Mouse (Mus musculus) hindbrain, embryonic 15.5 days (tissue): ENCODE results near the gene Iffo1. TPM values are rescaled to one million over a fixed set of nuclear protein-coding genes. Genes with fewer than 3 reads are reported as not detected.

Experiments used
- ATAC-seq: fragments of 200-750 bp; cut with Nextera tagmentation; 2 replicates; pipeline ENCODE4 v1.8.0; 2017; ENCODE audit warnings: low read depth, moderate number of reproducible peaks, moderate TSS enrichment; ENCODE audit not compliant: low FRiP score
- H3K27ac ChIP-seq: fragments of 300-500 bp; sonication (generic); replicated peaks from 2 replicates; pipeline ENCODE4 v1.5.1; 2015; ENCODE audit warnings: mild to moderate bottlenecking, inconsistent platforms
- H3K27me3 ChIP-seq: fragments of 300-500 bp; sonication (generic); 2 replicates; pipeline ENCODE4 v1.6.1; 2015; ENCODE audit warnings: control low read depth, inconsistent platforms
- H3K36me3 ChIP-seq: fragments of 300-500 bp; sonication (generic); 2 replicates; pipeline ENCODE4 v1.6.1; 2015; ENCODE audit warnings: control low read depth, inconsistent platforms
- H3K4me1 ChIP-seq: fragments of 300-500 bp; sonication (generic); replicated peaks from 2 replicates; pipeline ENCODE4 v1.6.1; 2015; ENCODE audit warnings: control low read depth, inconsistent platforms
- H3K4me2 ChIP-seq: fragments of 300-500 bp; sonication (generic); 2 replicates; pipeline ENCODE4 v1.6.1; 2015; ENCODE audit warnings: moderate library complexity, mild to moderate bottlenecking, inconsistent platforms
- H3K4me3 ChIP-seq: fragments of 300-500 bp; sonication (generic); 2 replicates; pipeline ENCODE4 v1.5.1; 2015; ENCODE audit warnings: mild to moderate bottlenecking, inconsistent platforms
- H3K9ac ChIP-seq: fragments of 300-500 bp; sonication (generic); 2 replicates; pipeline ENCODE4 v1.6.1; 2015; ENCODE audit warnings: inconsistent platforms
- H3K9me3 ChIP-seq: fragments of 300-500 bp; sonication (generic); 2 replicates; pipeline ENCODE4 v1.6.1; 2016; ENCODE audit warnings: control low read depth, inconsistent platforms
- WGBS: fragments of 180-500 bp; shearing (Covaris S2); methylation state at CpG from one replicate; pipeline ENCODE4 v1.1.7; 2015; 5-methylcytosine and 5-hydroxymethylcytosine counted together
- polyA plus RNA-seq: library from polyadenylated mRNA; unstranded; fragments of >200 nt; fragmentation: Nextera tagmentation; extraction: Ambion mirVana; gene quantifications from 2 replicates; pipeline ENCODE4 v1.2.1, GENCODE M21; 2015

Iffo1 gene
- polyA plus RNA-seq, 1 experiment from 2014 or later: 22.1 TPM

DNA sequence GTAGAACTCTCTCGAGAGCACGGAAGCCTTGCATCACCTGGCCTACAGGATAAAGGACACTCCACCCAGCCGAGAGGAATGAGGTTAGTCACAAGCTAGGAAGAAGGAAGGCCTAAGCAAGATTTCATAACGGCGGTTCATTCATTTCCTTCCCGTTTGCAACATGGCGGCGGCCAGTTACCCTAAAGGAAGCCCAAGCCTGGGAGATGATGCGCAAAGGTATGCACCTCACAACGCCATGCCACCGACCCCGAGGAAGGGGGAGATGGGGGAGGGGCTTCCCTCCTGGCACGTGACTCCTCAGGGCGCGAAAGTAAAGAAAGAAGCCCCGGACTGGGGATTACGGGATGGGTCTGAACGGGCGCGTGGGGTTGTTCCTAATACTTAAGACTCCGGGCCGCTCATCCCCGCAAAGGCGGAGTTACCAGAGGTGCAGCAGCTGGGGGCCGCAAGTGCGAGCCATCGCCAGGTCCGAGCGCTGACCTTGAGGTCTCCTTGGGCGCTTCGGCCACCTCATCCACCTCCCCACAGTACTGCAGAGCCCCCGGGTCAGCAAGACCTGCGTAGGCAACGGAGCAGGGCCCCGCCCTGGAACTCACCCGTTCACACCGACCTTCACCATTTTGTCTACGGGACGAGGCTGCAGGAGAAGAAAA is 19.8 kb downstream of the Iffo1 start:
- Histone ChIP-seq H3K4me2 (peak overlapping the region; percentile 95), H3K4me1 (peaks cover 44% of the 10 kb centered on the region), H3K4me3 (peak overlapping the region; percentile 91), H3K9ac (peak overlapping the region; percentile 93), H3K36me3 (peaks cover 34% of the 10 kb centered on the region), H3K9me3 (no peaks in the 10 kb centered on the region), H3K27me3 (no peaks in the 10 kb centered on the region), H3K27ac (peak overlapping the region; percentile 93)
- under 1% methylated on average over 38 of the region's 39 CpGs for WGBS
- ATAC-seq: peak; percentile 43

DNA sequence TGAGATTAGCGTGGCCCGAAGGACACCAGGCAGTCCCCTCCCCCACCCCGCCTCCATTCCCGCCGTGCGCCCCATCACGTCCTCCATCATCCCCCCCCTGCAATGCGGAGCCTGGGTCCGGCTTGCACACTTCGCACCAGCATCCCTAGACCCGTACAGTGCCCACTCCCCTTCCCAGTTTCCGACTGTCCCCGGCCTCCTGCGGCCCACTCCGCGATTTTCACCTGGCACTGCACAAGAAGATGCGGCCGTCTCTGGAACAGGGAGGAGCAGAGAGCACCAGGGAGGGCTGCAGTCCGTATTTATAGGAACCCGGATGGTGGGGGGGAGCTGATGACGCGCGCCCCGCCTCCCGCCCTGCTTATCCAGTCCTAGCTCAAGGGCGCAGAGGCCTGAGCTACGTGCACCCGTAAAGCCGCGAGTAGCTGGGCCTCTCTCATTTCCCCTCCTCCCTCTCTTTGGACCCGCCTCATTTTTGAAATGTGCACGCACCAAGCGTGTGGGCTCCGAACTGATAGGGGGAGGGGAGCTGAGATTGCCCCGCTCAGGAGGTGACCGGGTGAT is 20.4 kb downstream of the Iffo1 start:
- peak; percentile 94 for ATAC-seq
- Histone ChIP-seq H3K9ac (peak overlapping the region; percentile 93), H3K27me3 (no peaks in the 10 kb centered on the region), H3K4me2 (peak overlapping the region; percentile 95), H3K9me3 (no peaks in the 10 kb centered on the region), H3K27ac (peak overlapping the region; percentile 93), H3K4me1 (peaks cover 44% of the 10 kb centered on the region), H3K36me3 (peaks cover 34% of the 10 kb centered on the region), H3K4me3 (peak overlapping the region; percentile 91)
- under 1% methylated on average over 36 of the region's 36 CpGs for WGBS

DNA sequence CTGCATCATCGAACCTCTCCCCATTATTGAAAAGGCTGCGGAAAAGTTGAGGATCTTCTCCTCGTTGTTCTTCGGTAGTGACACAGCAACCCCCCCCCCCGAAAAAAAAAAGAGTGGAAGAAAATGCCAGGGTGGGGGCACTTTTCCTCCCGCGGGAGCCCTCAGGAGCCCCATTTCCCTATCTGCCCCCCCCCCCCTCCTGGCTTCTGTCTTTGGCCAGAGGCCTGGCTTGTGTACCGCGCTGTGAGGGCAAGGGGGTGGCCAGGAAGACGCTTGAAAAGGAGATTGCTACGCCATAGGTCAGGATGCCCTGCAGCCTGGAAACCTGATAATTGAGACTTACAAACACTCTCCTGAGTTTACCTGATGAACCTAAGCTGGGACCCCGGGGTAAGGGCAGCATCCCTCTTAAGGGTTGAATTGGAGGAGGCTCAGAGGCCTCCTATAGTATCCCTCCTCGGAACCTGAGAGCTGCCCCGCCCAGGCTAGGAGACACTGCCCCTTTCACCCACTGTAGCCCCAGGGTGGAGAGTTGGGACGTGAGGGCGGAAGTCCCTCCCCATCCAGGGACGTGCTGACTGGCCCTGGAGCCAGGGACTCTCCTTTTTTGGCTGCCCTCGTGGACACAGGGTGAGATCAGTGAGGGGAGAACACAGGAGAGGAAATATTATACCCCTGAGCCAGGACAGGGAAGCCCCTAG is 21.2 kb downstream of the Iffo1 start, which contains the start of gene Gapdh:
Gene Gapdh, minus strand, starts transcription at position 417 of the 701 bp plus-strand sequence.
- ATAC-seq: peak; percentile 6; the same call in 1 of the 2 replicates
- H3K36me3 ChIP-seq: peaks cover 37% of the 10 kb centered on the region

GRCm38 (mm10) chr6:125166861-125167650 is 22.0 kb downstream of the Iffo1 start:
- H3K36me3 ChIP-seq: peaks cover 41% of the 10 kb centered on the region
- H3K4me3 ChIP-seq: peak overlapping the region; percentile 91; the same call in 1 of the 2 replicates
- peaks cover 40% of the 10 kb centered on the region for H3K4me1 ChIP-seq
- WGBS: 17% methylated on average over 10 of the region's 10 CpGs
- H3K9me3 ChIP-seq: no peaks in the 10 kb centered on the region
- peak overlapping the region; percentile 93 for H3K27ac ChIP-seq
- H3K9ac ChIP-seq: peak overlapping the region; percentile 50
- H3K4me2 ChIP-seq: peak overlapping the region; percentile 95
- no peak for ATAC-seq
- no peaks in the 10 kb centered on the region for H3K27me3 ChIP-seq

More for the DNA sequence above, 21.2 kb downstream of the Iffo1 start, which contains the start of gene Gapdh:
- Histone ChIP-seq H3K27me3 (no peaks in the 10 kb centered on the region), H3K27ac (peak within 1 kb of the TSS; percentile 93), H3K9ac (peak within 1 kb of the TSS; percentile 93), H3K4me1 (peaks cover 44% of the 10 kb centered on the region), H3K4me3 (peak within 1 kb of the TSS; percentile 91), H3K9me3 (no peaks in the 10 kb centered on the region), H3K4me2 (peak within 1 kb of the TSS; percentile 95)
- WGBS: under 1% methylated on average over 18 of the region's 18 CpGs

- H3K36me3 ChIP-seq: peaks cover 50% of the 10 kb centered on the region
- H3K4me1 ChIP-seq: peaks cover 35% of the 10 kb centered on the region
- H3K9ac ChIP-seq: no peak overlapping the region
- H3K4me2 ChIP-seq: no peak overlapping the region
- 91% methylated on average over 14 of the region's 14 CpGs for WGBS
- H3K27ac ChIP-seq: no peak overlapping the region
- ATAC-seq: no peak
- H3K27me3 ChIP-seq: no peaks in the 10 kb centered on the region
- H3K9me3 ChIP-seq: no peaks in the 10 kb centered on the region
- H3K4me3 ChIP-seq: no peak overlapping the region
Measured at GRCm38 (mm10) chr6:125168086-125168485, 23.0 kb downstream of the Iffo1 start.

GRCm38 (mm10) chr6:125170194-125170593 is 25.2 kb downstream of the Iffo1 start:
- Histone ChIP-seq H3K4me3 (no peak overlapping the region), H3K27me3 (no peaks in the 10 kb centered on the region), H3K27ac (no peak overlapping the region), H3K9ac (no peak overlapping the region), H3K9me3 (no peaks in the 10 kb centered on the region), H3K4me2 (no peak overlapping the region), H3K4me1 (peaks cover 22% of the 10 kb centered on the region), H3K36me3 (peaks cover 66% of the 10 kb centered on the region)
- ATAC-seq: no peak
- 86% methylated on average over 6 of the region's 6 CpGs for WGBS

DNA sequence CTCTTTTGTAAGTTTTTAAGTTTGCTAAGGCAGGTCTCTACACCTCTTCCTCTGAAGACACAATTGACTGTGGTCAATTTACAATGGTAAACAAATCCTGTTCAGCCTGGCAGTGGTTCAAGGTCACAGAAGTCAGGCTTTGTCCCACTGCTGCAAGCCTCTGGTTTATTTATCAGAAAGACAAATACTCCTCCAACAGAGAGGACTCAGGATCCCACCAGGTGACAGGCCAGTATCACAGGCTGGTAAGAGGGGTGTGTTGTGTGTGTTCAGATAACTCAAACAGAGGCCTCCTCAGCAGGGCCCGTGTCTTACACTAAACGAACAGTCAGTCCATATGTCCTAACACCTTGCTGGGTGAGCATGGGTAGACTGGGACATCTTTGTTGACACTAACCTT is 27.4 kb downstream of the Iffo1 start:
- Histone ChIP-seq H3K9me3 (no peaks in the 10 kb centered on the region), H3K4me2 (no peak overlapping the region), H3K9ac (no peak overlapping the region), H3K4me1 (peaks cover 3% of the 10 kb centered on the region), H3K27me3 (no peaks in the 10 kb centered on the region), H3K36me3 (peaks cover 88% of the 10 kb centered on the region), H3K27ac (no peak overlapping the region), H3K4me3 (no peak overlapping the region)
- WGBS: 87% methylated on average over 2 of the region's 2 CpGs
- ATAC-seq: no peak

- Histone ChIP-seq H3K4me3 (no peak overlapping the region), H3K9ac (no peak overlapping the region), H3K4me2 (no peak overlapping the region), H3K36me3 (peaks cover 93% of the 10 kb centered on the region), H3K9me3 (no peaks in the 10 kb centered on the region), H3K27me3 (no peaks in the 10 kb centered on the region), H3K4me1 (no peaks in the 10 kb centered on the region), H3K27ac (no peak overlapping the region)
- WGBS: 95% methylated on average over 7 of the region's 7 CpGs
- ATAC-seq: no peak
Measured at GRCm38 (mm10) chr6:125173256-125173655, 28.2 kb downstream of the Iffo1 start.

GRCm38 (mm10) chr6:125175469-125175868 is 30.4 kb downstream of the Iffo1 start:
- Histone ChIP-seq H3K4me1 (no peaks in the 10 kb centered on the region), H3K4me2 (no peak overlapping the region), H3K9ac (no peak overlapping the region), H3K4me3 (no peak overlapping the region), H3K9me3 (no peaks in the 10 kb centered on the region), H3K27ac (no peak overlapping the region), H3K27me3 (no peaks in the 10 kb centered on the region), H3K36me3 (peaks cover 90% of the 10 kb centered on the region)
- no peak for ATAC-seq
- 96% methylated on average over 5 of the region's 5 CpGs for WGBS

GRCm38 (mm10) chr6:125179601-125180000 is 34.6 kb downstream of the Iffo1 start:
- H3K9ac ChIP-seq: no peak overlapping the region
- no peak for ATAC-seq
- peaks cover 86% of the 10 kb centered on the region for H3K36me3 ChIP-seq
- no peaks in the 10 kb centered on the region for H3K4me1 ChIP-seq
- no peak overlapping the region for H3K27ac ChIP-seq
- H3K4me3 ChIP-seq: no peak overlapping the region
- H3K4me2 ChIP-seq: no peak overlapping the region
- no peaks in the 10 kb centered on the region for H3K27me3 ChIP-seq
- no peaks in the 10 kb centered on the region for H3K9me3 ChIP-seq
- 93% methylated on average over 7 of the region's 7 CpGs for WGBS

- WGBS: 65% methylated on average over 5 of the region's 5 CpGs
- Histone ChIP-seq H3K4me1 (no peaks in the 10 kb centered on the region), H3K9me3 (no peaks in the 10 kb centered on the region), H3K36me3 (peaks cover 81% of the 10 kb centered on the region), H3K4me3 (no peak overlapping the region), H3K27me3 (no peaks in the 10 kb centered on the region), H3K4me2 (no peak overlapping the region), H3K27ac (no peak overlapping the region), H3K9ac (no peak overlapping the region)
- no peak for ATAC-seq
Measured at GRCm38 (mm10) chr6:125182133-125182532, 37.1 kb downstream of the Iffo1 start.
